Mouse (Mus musculus) inflammation-experienced regulatory T-cells (primary cell): ENCODE measurements around the gene Mup11. TPM values are rescaled to one million over a fixed set of nuclear protein-coding genes. Genes with fewer than 3 reads are reported as not detected.

ENCODE experiments used
- polyA plus RNA-seq, 2 experiments: library from polyadenylated mRNA; unstranded; fragments of 100-300 nt; shearing (Covaris generic); gene quantifications; one replicate each; pipeline ENCODE4 v1.2.1; 2017

The Mup11 gene
- 10 to 100 TPM in 1 of 2 experiments, 1 to 10 TPM in 1; 2.0 to 11.3 TPM for polyA plus RNA-seq

DNA sequence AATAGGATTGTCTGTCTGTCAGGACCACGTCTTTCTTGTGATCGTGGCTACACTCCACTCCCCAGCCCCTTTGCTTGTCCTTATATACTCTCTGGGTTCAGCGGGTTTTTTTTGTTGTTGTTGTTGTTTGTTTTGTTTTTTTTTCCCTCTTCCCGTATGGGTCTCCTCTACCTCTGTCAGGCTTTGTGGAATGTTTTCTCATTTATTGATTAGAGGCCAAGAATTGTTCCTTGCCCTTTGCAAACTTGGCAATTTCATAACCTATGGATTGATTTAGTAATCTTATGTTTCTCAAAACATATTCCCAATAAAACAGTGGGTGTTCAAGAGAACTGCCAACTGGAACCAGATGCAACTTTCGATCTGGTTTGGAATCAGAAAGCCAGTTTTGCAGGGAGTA, at the start of gene Mup11:
Gene Mup11 (minus strand): TSS at position 101 of the 400 bp plus-strand sequence.

Other genes starting within 250 kb of the Mup11 start
- not detected for gene Mup9, start 240.5 kb downstream of the Mup11 start, polyA plus RNA-seq
- gene Mup1, start 160.5 kb downstream of the Mup11 start, polyA plus RNA-seq, result 1 to 10 TPM in 1 of 2 experiments, under 1 TPM in 1; 0.31 to 1.4 TPM
- gene Mup10, start 80.2 kb downstream of the Mup11 start, polyA plus RNA-seq, result 1 to 10 TPM in 1 of 2 experiments, not detected in 1; 1.2 TPM
- under 1 TPM in 1 of 2 experiments, not detected in 1; 0.22 TPM for gene Mup12, start 78.9 kb upstream of the Mup11 start, polyA plus RNA-seq
- not detected for gene Mup22, start 159.1 kb upstream of the Mup11 start, polyA plus RNA-seq